Mouse (Mus musculus): ENCODE results near the gene Pgs1. TPM values are rescaled to one million over a fixed set of nuclear protein-coding genes. Genes with fewer than 3 reads are reported as not detected.

Gene Pgs1
- polyA plus RNA-seq, 1 experiment, result 65.8 TPM

DNA sequence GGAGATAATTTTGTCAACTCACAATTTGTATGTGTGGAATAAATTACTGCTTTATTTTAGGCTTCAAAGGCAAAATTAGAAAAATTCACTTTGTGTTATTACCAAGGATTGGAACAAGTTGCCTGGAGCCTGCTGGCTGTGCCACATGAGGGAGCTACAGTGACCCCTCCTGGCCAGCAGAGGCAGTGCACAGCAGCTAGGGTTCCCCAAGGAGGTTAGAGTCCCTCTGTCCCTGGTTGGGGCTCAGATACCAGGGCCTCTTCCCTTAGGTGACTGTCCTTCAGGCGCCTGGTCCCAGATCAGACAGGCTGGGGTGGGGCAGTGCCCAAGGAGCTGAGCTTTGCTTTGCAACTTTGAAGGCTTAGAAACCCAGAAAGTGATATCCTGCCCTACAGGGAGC lies 35.7 kb downstream of the Pgs1 start:
- H3K36me3 ChIP-seq (ENCODE audit: control insufficient read depth, insufficient read depth), result peaks cover 90% of the 10 kb centered on the region
- TF ChIP-seq USF1 (IDR thresholded peaks at IDR 0.05; ENCODE audit: low read depth), result no peak
- no peak for TF ChIP-seq MYOD1 (IDR thresholded peaks at IDR 0.05; ENCODE audit: control insufficient read depth, insufficient read length, low read depth)
- no peak for TF ChIP-seq MYOG (IDR thresholded peaks at IDR 0.05; ENCODE audit: control insufficient read depth, extremely low read depth, insufficient read length)
- no peak for TF ChIP-seq CEBPB (IDR thresholded peaks at IDR 0.05; ENCODE audit: low read depth)
- peak; percentile 94 for TF ChIP-seq CTCF (IDR thresholded peaks at IDR 0.05; ENCODE audit: control insufficient read depth, insufficient read depth, insufficient read length)
- peaks cover 26% of the 10 kb centered on the region for H3K79me3 ChIP-seq (ENCODE audit: low read depth)
- H3K79me2 ChIP-seq (ENCODE audit: control insufficient read depth, insufficient read depth), result peaks cover 57% of the 10 kb centered on the region
- no peak overlapping the region for H3K4me3 ChIP-seq (ENCODE audit: insufficient read depth, poor library complexity, severe bottlenecking)
- no peaks in the 10 kb centered on the region for H3K27me3 ChIP-seq (ENCODE audit: control insufficient read depth, insufficient read depth, insufficient read length)
- no peak overlapping the region for H3ac ChIP-seq (ENCODE audit: control insufficient read depth, insufficient read length, low read depth)

DNA sequence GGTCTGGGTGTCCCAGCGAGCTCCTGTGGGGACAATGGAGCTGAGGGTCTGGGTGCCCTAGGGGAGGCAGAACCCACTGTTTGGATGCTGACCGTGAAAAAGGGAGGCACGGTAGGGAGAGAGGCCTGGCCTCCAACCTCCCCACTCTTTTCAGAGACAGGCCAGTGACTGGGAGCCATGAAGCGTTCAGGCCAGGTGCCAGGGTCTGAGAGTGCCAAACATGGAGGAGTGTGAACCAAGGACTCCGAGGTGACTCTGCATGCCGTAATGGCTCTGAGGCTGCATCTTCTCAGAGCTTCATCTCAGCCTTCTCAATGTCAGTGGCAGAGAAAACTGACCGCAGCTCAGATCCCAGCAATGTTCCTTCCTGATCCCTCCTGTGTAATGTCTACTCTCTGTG lies 37.4 kb downstream of the Pgs1 start:
- peaks cover 77% of the 10 kb centered on the region for H3K36me3 ChIP-seq (ENCODE audit: control insufficient read depth, insufficient read depth)
- TF ChIP-seq USF1 (IDR thresholded peaks at IDR 0.05; ENCODE audit: low read depth) (no peak), MAX (IDR thresholded peaks at IDR 0.05) (no peak), CEBPB (IDR thresholded peaks at IDR 0.05; ENCODE audit: low read depth) (no peak), MYOD1 (IDR thresholded peaks at IDR 0.05; ENCODE audit: control insufficient read depth, insufficient read length, low read depth) (no peak), MYOG (IDR thresholded peaks at IDR 0.05; ENCODE audit: control insufficient read depth, extremely low read depth, insufficient read length) (no peak), CTCF (IDR thresholded peaks at IDR 0.05; ENCODE audit: control insufficient read depth, insufficient read depth, insufficient read length) (no peak), FOSL1 (IDR thresholded peaks at IDR 0.05; ENCODE audit: insufficient read depth, low read length, poor library complexity, severe bottlenecking) (no peak)
- H3ac ChIP-seq (ENCODE audit: control insufficient read depth, insufficient read length, low read depth), result no peak overlapping the region
- H3K27me3 ChIP-seq (ENCODE audit: control insufficient read depth, insufficient read depth, insufficient read length), result no peaks in the 10 kb centered on the region
- no peak overlapping the region for H3K4me3 ChIP-seq (ENCODE audit: insufficient read depth, poor library complexity, severe bottlenecking)
- H3K79me3 ChIP-seq (ENCODE audit: low read depth), result peaks cover 14% of the 10 kb centered on the region
- peaks cover 40% of the 10 kb centered on the region for H3K79me2 ChIP-seq (ENCODE audit: control insufficient read depth, insufficient read depth)

DNA sequence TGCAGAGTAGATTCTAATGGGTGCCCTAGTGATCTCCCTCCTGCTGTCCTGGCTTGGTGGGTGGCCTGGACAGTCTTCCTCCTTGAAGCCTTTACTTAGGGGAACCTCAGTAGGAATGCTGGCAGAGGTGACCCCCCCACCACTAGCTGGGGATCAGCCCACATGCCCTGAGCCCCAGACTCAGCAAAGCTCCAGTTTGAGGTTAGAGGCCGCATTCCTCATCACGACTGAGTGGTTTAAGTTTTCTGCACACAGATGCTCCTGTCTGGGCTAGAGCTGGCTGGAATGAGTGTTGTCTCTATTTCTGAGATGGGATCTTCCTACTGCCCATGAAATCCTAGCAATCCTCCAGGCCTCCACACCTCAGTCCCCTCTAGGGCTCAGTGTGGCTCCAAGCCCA lies 38.0 kb downstream of the Pgs1 start:
- peaks cover 70% of the 10 kb centered on the region for H3K36me3 ChIP-seq (ENCODE audit: control insufficient read depth, insufficient read depth)
- peaks cover 9% of the 10 kb centered on the region for H3K79me3 ChIP-seq (ENCODE audit: low read depth)
- no peak overlapping the region for H3K4me3 ChIP-seq (ENCODE audit: insufficient read depth, poor library complexity, severe bottlenecking)
- TF ChIP-seq FOSL1 (IDR thresholded peaks at IDR 0.05; ENCODE audit: insufficient read depth, low read length, poor library complexity, severe bottlenecking), result no peak
- TF ChIP-seq MYOD1 (IDR thresholded peaks at IDR 0.05; ENCODE audit: control insufficient read depth, insufficient read length, low read depth), result no peak
- no peak for TF ChIP-seq CTCF (IDR thresholded peaks at IDR 0.05; ENCODE audit: control insufficient read depth, insufficient read depth, insufficient read length)
- no peak for TF ChIP-seq MYOG (IDR thresholded peaks at IDR 0.05; ENCODE audit: control insufficient read depth, extremely low read depth, insufficient read length)
- TF ChIP-seq MAX (IDR thresholded peaks at IDR 0.05), result no peak
- TF ChIP-seq USF1 (IDR thresholded peaks at IDR 0.05; ENCODE audit: low read depth), result no peak
- TF ChIP-seq CEBPB (IDR thresholded peaks at IDR 0.05; ENCODE audit: low read depth), result no peak
- H3ac ChIP-seq (ENCODE audit: control insufficient read depth, insufficient read length, low read depth), result no peak overlapping the region
- H3K27me3 ChIP-seq (ENCODE audit: control insufficient read depth, insufficient read depth, insufficient read length), result no peaks in the 10 kb centered on the region
- H3K79me2 ChIP-seq (ENCODE audit: control insufficient read depth, insufficient read depth), result peaks cover 34% of the 10 kb centered on the region

DNA sequence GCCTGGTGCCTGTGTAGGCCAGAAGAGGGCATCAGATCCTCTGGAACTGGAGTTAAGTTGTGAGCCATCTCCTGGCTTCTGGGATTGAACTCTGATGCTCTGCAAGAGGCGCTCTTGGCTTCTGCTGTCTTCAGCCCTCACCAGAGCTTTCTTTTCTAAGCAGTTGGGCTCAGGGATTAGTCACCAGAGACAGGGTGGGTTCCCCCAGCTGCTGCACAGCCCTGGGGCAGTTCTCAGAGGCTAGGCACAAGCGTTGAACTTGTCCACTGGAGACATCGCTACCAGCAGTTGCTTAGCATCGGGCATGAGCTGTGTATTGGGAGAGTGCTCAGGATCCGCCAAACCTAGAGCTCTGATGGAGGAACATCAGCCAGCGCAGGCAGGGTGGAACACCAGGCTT lies 43.1 kb downstream of the Pgs1 start:
- TF ChIP-seq CEBPB (IDR thresholded peaks at IDR 0.05; ENCODE audit: low read depth), result no peak
- TF ChIP-seq USF1 (IDR thresholded peaks at IDR 0.05; ENCODE audit: low read depth), result no peak
- no peak for TF ChIP-seq FOSL1 (IDR thresholded peaks at IDR 0.05; ENCODE audit: insufficient read depth, low read length, poor library complexity, severe bottlenecking)
- no peak for TF ChIP-seq MAX (IDR thresholded peaks at IDR 0.05)
- no peak for TF ChIP-seq MYOD1 (IDR thresholded peaks at IDR 0.05; ENCODE audit: control insufficient read depth, insufficient read length, low read depth)
- TF ChIP-seq MYOG (IDR thresholded peaks at IDR 0.05; ENCODE audit: control insufficient read depth, extremely low read depth, insufficient read length), result no peak
- Histone ChIP-seq H3K79me3 (ENCODE audit: low read depth) (no peaks in the 10 kb centered on the region), H3K27me3 (ENCODE audit: control insufficient read depth, insufficient read depth, insufficient read length) (no peaks in the 10 kb centered on the region), H3ac (ENCODE audit: control insufficient read depth, insufficient read length, low read depth) (no peak overlapping the region), H3K36me3 (ENCODE audit: control insufficient read depth, insufficient read depth) (peaks cover 25% of the 10 kb centered on the region), H3K79me2 (ENCODE audit: control insufficient read depth, insufficient read depth) (no peaks in the 10 kb centered on the region), H3K4me3 (ENCODE audit: insufficient read depth, poor library complexity, severe bottlenecking) (no peak overlapping the region)

DNA sequence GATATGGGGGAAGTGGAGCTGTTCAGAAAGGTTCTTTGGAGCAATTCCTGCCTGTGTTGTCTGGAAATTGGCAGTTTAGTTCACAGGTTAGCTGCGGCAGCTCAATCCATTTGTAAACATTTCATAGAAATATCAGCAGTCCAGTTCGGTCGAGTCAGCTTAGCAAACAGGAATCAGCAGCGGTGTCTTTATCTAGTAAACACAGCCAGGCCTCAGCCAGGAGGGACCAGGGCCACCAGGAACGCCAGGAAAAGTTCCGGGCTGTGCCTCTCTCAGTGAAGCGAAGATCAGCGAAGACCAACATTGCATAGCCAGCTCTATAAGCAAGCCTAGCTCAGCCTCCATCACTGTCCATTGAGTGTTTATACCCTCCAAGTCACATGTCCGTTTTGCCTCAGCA lies 45.0 kb downstream of the Pgs1 start:
- Histone ChIP-seq H3K27me3 (ENCODE audit: control insufficient read depth, insufficient read depth, insufficient read length) (no peaks in the 10 kb centered on the region), H3K79me2 (ENCODE audit: control insufficient read depth, insufficient read depth) (no peaks in the 10 kb centered on the region), H3K79me3 (ENCODE audit: low read depth) (no peaks in the 10 kb centered on the region), H3K36me3 (ENCODE audit: control insufficient read depth, insufficient read depth) (peaks cover 8% of the 10 kb centered on the region), H3ac (ENCODE audit: control insufficient read depth, insufficient read length, low read depth) (no peak overlapping the region), H3K4me3 (ENCODE audit: insufficient read depth, poor library complexity, severe bottlenecking) (no peak overlapping the region)
- TF ChIP-seq FOSL1 (IDR thresholded peaks at IDR 0.05; ENCODE audit: insufficient read depth, low read length, poor library complexity, severe bottlenecking) (no peak), MAX (IDR thresholded peaks at IDR 0.05) (no peak), USF1 (IDR thresholded peaks at IDR 0.05; ENCODE audit: low read depth) (no peak), MYOD1 (IDR thresholded peaks at IDR 0.05; ENCODE audit: control insufficient read depth, insufficient read length, low read depth) (no peak), CTCF (IDR thresholded peaks at IDR 0.05; ENCODE audit: control insufficient read depth, insufficient read depth, insufficient read length) (no peak), CEBPB (IDR thresholded peaks at IDR 0.05; ENCODE audit: low read depth) (no peak), MYOG (IDR thresholded peaks at IDR 0.05; ENCODE audit: control insufficient read depth, extremely low read depth, insufficient read length) (no peak)

DNA sequence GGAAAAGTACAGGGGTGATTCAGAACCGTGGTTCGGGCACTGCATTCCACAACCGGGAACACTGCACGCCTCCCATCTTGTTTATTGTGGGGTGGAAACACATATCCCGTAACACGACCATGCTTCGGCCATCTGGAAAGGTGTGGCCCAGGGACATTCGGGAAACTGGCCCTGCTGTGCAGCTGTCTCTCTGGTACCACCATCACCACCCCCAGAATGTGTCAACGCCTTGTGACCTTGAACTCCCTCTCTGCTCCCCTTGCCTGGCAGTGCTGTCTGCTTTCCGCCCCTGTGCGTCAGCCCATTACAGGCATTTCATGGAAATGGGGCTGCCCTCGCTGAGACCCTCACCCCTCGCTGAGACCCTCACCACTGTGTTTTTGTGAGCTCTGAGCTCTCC lies 48.3 kb downstream of the Pgs1 start:
- H3K79me2 ChIP-seq (ENCODE audit: control insufficient read depth, insufficient read depth), result no peaks in the 10 kb centered on the region
- TF ChIP-seq MYOD1 (IDR thresholded peaks at IDR 0.05; ENCODE audit: control insufficient read depth, insufficient read length, low read depth) (peak; percentile 22), CEBPB (IDR thresholded peaks at IDR 0.05; ENCODE audit: low read depth) (no peak), CTCF (IDR thresholded peaks at IDR 0.05; ENCODE audit: control insufficient read depth, insufficient read depth, insufficient read length) (no peak), MYOG (IDR thresholded peaks at IDR 0.05; ENCODE audit: control insufficient read depth, extremely low read depth, insufficient read length) (no peak), FOSL1 (IDR thresholded peaks at IDR 0.05; ENCODE audit: insufficient read depth, low read length, poor library complexity, severe bottlenecking) (no peak), MAX (IDR thresholded peaks at IDR 0.05) (no peak)

More for the DNA sequence above, 48.3 kb downstream of the Pgs1 start:
- Histone ChIP-seq H3ac (ENCODE audit: control insufficient read depth, insufficient read length, low read depth) (no peak overlapping the region), H3K4me3 (ENCODE audit: insufficient read depth, poor library complexity, severe bottlenecking) (no peak overlapping the region), H3K79me3 (ENCODE audit: low read depth) (no peaks in the 10 kb centered on the region), H3K36me3 (ENCODE audit: control insufficient read depth, insufficient read depth) (no peaks in the 10 kb centered on the region), H3K27me3 (ENCODE audit: control insufficient read depth, insufficient read depth, insufficient read length) (no peaks in the 10 kb centered on the region)

Data from C2C12 (cell line).